Mouse (Mus musculus): ENCODE results near the gene Kdm4b.

Gene Kdm4b

DNA sequence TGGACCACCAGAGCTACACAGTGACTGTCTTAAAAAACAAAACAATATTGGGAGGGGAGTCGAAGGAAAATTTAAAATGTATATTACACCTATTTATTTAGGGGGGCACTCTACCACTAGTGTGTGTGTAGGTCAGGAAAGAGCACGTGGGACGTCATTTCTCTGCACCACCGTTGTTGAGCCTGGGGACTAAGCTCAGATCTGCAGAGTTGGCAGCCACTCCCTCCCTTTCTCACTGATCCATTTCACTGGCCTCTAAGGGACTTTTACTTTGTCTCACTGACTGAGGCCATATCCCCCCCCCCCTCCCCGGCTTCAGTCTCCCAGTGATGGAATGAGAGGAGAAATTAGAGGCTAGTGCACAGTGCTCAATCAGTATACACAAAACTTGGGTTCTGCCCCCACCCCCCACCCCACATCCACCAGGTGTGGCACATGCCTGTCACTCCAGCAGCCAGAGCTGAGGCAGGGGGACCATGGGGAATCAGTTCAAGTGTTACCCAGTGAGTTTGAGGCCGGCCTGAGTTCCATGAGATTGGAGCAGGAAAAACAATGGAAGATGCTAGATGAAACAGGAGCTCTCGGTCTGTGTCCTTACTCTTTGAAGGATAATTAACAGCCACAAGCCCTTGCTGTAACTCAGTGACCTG, 33.9 kb upstream of the Kdm4b start:
- TF ChIP-seq GATA4 (IDR thresholded peaks at IDR 0.05; ENCODE audit: insufficient replicate concordance, low read length), result no peak

GRCm38 (mm10) chr17:56292531-56293222, 33.2 kb upstream of the Kdm4b start, which contains the start of gene Plin3:
TSS of gene Plin3 (minus strand) at chr17:56292873.
- no peak for TF ChIP-seq GATA4 (IDR thresholded peaks at IDR 0.05; ENCODE audit: insufficient replicate concordance, low read length)

GRCm38 (mm10) chr17:56293291-56293690, 32.6 kb upstream of the Kdm4b start:
- no peak for TF ChIP-seq GATA4 (IDR thresholded peaks at IDR 0.05; ENCODE audit: insufficient replicate concordance, low read length)

- TF ChIP-seq GATA4 (IDR thresholded peaks at IDR 0.05; ENCODE audit: insufficient replicate concordance, low read length), result no peak
Observed at GRCm38 (mm10) chr17:56294241-56294640, 31.6 kb upstream of the Kdm4b start.

DNA sequence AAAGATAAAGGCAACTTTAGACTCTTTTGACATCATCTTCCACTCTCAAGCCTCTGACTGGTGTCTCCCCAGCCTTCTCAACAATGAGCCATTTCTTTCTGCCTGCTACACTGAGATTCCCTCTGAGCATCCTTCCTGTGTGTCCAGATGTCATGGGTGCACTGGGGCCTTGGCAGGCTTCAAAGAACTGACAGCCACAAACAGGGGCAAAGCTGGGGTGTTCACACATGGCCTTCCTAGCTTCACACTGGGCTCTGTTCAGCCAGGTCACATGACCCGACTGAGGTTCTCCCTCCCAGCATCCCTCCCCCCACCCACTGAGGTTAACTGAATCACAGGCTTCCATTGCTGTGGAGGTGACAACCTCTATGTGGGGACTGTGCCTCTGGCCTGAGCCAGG, 29.7 kb upstream of the Kdm4b start:
- no peak for TF ChIP-seq GATA4 (IDR thresholded peaks at IDR 0.05; ENCODE audit: insufficient replicate concordance, low read length)

DNA sequence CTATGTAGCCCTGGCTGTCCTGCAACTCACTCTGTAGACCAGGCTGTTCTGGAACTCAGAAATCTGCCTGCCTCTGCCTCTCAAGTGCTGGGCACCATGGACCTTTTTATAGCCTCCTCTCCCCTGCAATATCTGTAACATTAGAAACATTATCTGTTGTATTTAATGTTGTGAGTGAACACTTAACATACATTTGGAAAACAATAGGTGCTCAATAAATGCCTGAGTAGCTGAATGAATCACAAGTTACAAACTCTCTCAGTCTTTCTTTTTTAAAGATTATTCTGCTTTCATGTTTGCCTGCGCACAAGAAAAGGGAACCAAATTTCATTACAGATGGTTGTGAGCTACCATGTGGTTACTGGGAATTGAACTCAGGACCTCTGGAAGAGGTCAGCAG, 27.6 kb upstream of the Kdm4b start:
- TF ChIP-seq GATA4 (IDR thresholded peaks at IDR 0.05; ENCODE audit: insufficient replicate concordance, low read length), result no peak

GRCm38 (mm10) chr17:56300186-56300585, 25.7 kb upstream of the Kdm4b start, which contains the start of gene Arrdc5:
TSS of gene Arrdc5 (minus strand) at chr17:56300286.
- TF ChIP-seq GATA4 (IDR thresholded peaks at IDR 0.05; ENCODE audit: insufficient replicate concordance, low read length), result no peak

- TF ChIP-seq GATA4 (IDR thresholded peaks at IDR 0.05; ENCODE audit: insufficient replicate concordance, low read length), result no peak
Observed at GRCm38 (mm10) chr17:56302363-56302996, 23.4 kb upstream of the Kdm4b start.

DNA sequence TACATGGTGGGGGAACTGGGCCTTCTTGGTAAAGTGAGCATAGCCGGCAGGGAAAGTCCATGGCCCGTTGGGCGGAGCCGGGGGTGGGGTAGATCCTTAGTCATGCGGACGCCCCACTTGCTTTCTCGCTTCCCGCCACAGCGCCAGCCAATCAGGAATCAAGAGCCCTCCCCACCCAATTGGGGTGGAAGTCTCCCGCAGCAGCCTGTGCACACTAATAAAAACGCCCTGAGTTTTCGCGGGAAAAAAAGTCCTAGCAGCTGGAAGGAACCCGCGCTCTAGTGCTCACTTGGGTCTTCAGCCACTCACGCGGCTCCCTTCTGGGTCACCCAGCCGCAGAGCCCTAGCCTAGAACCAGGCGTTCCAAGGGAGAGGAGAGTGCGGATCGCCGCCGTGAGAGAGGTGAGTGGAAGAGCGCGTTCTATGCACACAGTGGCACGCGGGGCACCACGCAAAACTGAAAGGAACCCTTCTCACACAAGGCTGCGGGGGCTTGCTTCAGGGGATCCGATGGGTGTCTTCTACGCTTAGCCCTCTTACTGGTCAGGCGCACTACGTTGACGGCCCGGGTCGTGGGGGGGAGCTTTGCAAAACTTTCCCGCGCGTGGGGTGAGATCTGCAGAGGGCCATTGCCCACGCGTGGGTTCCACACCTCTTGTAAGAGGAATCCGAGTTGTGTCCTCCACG, 22.6 kb upstream of the Kdm4b start, which contains the start of gene Uhrf1:
Gene Uhrf1 (plus strand): TSS at position 162 of the 687 bp plus-strand sequence.
- no peak for TF ChIP-seq GATA4 (IDR thresholded peaks at IDR 0.05; ENCODE audit: insufficient replicate concordance, low read length)

GRCm38 (mm10) chr17:56303847-56304586, 21.8 kb upstream of the Kdm4b start:
- TF ChIP-seq GATA4 (IDR thresholded peaks at IDR 0.05; ENCODE audit: insufficient replicate concordance, low read length), result no peak

GRCm38 (mm10) chr17:56304718-56305117, 21.1 kb upstream of the Kdm4b start:
- no peak for TF ChIP-seq GATA4 (IDR thresholded peaks at IDR 0.05; ENCODE audit: insufficient replicate concordance, low read length)

GRCm38 (mm10) chr17:56305156-56305555, 20.7 kb upstream of the Kdm4b start:
- no peak for TF ChIP-seq GATA4 (IDR thresholded peaks at IDR 0.05; ENCODE audit: insufficient replicate concordance, low read length)

DNA sequence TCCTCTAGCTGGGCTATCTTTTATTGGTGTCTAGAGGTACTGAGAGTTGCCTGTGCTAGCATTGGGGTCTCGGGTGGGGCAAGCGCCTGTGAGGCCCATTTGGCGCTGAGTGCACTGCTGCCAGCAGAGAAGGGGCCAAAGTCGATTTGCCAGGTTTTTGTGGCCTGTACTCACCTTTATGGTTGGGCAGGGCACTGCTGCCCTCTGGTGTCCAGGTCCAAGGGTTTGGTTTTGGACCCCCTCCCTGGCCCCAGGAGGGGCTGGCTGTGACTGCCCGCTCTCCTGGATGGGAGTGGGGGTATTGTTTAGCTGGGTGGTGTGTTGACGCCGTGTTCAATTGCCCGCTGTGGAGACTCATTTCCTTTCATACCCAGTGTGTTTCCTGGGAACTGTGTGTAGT, 20.0 kb upstream of the Kdm4b start:
- TF ChIP-seq GATA4 (IDR thresholded peaks at IDR 0.05; ENCODE audit: insufficient replicate concordance, low read length), result no peak

DNA sequence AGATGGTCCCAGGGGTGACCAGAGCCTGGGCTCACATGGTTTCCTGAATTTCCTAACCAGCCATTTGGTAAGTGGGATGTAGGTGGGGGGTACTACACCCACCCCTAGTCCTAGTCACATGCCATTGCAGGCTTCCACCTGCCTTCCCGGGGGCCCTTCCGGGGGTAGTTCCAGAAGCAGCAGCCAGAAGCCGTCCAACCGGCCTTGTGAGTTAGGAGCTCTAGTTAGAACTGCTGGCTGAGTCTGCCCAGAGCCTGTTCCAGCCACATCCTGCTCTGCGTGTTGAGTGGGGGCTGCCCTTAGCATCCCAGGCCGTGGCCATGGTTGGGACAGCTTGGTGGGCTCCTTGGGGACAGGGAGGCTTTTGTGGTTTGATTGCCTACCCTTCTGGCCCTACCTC, 17.8 kb upstream of the Kdm4b start:
- no peak for TF ChIP-seq GATA4 (IDR thresholded peaks at IDR 0.05; ENCODE audit: insufficient replicate concordance, low read length)

All from liver, adult (tissue).